Mouse (Mus musculus): ENCODE measurements around the gene Frrs1.

GRCm38 (mm10) chr3:116812946-116813345 lies 46.3 kb upstream of the Frrs1 start:
- no peak for TF ChIP-seq POLR2A (IDR thresholded peaks at IDR 0.05; ENCODE audit: low read depth, low read length)
- no peak for TF ChIP-seq CTCF (conservative IDR thresholded peaks at IDR 0.05; ENCODE audit: insufficient read depth, insufficient read length, low read depth, low read length)
